Mouse (Mus musculus) bone marrow macrophage, adult 2 months (primary cell): ENCODE measurements around the gene Tnpo2. TPM values are rescaled to one million over a fixed set of nuclear protein-coding genes. Genes with fewer than 3 reads are reported as not detected.

Experiments
- H3K27ac ChIP-seq: 2 replicates; pipeline ENCODE4 v1.5.1; 2012; ENCODE audit warnings: low read depth, low read length; ENCODE audit not compliant: insufficient read depth
- H3K4me1 ChIP-seq: 2 replicates; pipeline ENCODE4 v1.6.1; 2012; ENCODE audit warnings: low read length; ENCODE audit not compliant: control insufficient read depth, insufficient read depth
- H3K4me3 ChIP-seq: 2 replicates; pipeline ENCODE4 v1.5.1; 2012; ENCODE audit warnings: mild to moderate bottlenecking, low read length, moderate library complexity; ENCODE audit not compliant: insufficient read depth
- CTCF ChIP-seq: IDR thresholded peaks from 2 replicates; pipeline ENCODE4 v1.5.1; 2012; ENCODE audit warnings: low read depth, mild to moderate bottlenecking, low read length, moderate library complexity
- POLR2A ChIP-seq: IDR thresholded peaks from 2 replicates; pipeline ENCODE4 v1.6.1; 2012; ENCODE audit warnings: mild to moderate bottlenecking, low read depth, low read length, borderline replicate concordance
- polyA plus RNA-seq: library from polyadenylated mRNA; stranded (reverse); fragments of >200 nt; gene quantifications from 2 replicates; pipeline ENCODE4 v1.2.4, GENCODE M21; 2012; ENCODE audit not compliant: missing spikeins, insufficient read depth, insufficient read length

Tnpo2 gene
- polyA plus RNA-seq, 1 experiment, result 44.4 TPM

- Histone ChIP-seq H3K4me3 (no peak overlapping the region), H3K27ac (no peak overlapping the region), H3K4me1 (peaks cover 16% of the 10 kb centered on the region)
- TF ChIP-seq CTCF, result no peak
- TF ChIP-seq POLR2A, result no peak
These were observed 58.9 kb downstream of the Tnpo2 start for GRCm38 (mm10) chr8:85095566-85095965.

GRCm38 (mm10) chr8:85096196-85096595 lies 59.5 kb downstream of the Tnpo2 start:
- Histone ChIP-seq H3K27ac (no peak overlapping the region), H3K4me1 (peaks cover 15% of the 10 kb centered on the region), H3K4me3 (no peak overlapping the region)
- TF ChIP-seq CTCF (no peak), POLR2A (no peak)

- H3K27ac ChIP-seq, result no peak overlapping the region
These were observed 60.1 kb downstream of the Tnpo2 start for GRCm38 (mm10) chr8:85096850-85097249.

GRCm38 (mm10) chr8:85100076-85100665 lies 63.5 kb downstream of the Tnpo2 start:
- no peak for TF ChIP-seq POLR2A
- no peak for TF ChIP-seq CTCF
- no peak overlapping the region for H3K27ac ChIP-seq
- no peak overlapping the region for H3K4me3 ChIP-seq
- H3K4me1 ChIP-seq, result no peaks in the 10 kb centered on the region

More at GRCm38 (mm10) chr8:85096850-85097249, 60.1 kb downstream of the Tnpo2 start:
- TF ChIP-seq POLR2A, result no peak
- TF ChIP-seq CTCF, result no peak
- Histone ChIP-seq H3K4me3 (no peak overlapping the region), H3K4me1 (peaks cover 8% of the 10 kb centered on the region)

Other genes with a start within 250 kb of the Tnpo2 start
- 8.3 and 12.5 TPM in 2 replicates for gene Nfix, start 236.6 kb upstream of the Tnpo2 start, polyA plus RNA-seq
- gene Dand5, start 214.1 kb upstream of the Tnpo2 start, polyA plus RNA-seq, result 3.3 and 5.4 TPM in 2 replicates
- 12.7 and 13.9 TPM in 2 replicates for gene Gadd45gip1, start 205.4 kb upstream of the Tnpo2 start, polyA plus RNA-seq
- gene Rad23a, start 196.2 kb upstream of the Tnpo2 start, polyA plus RNA-seq, result 49.1 and 54.0 TPM in 2 replicates
- 674 and 696 TPM in 2 replicates for gene Calr, start 190.0 kb upstream of the Tnpo2 start, polyA plus RNA-seq
- gene Farsa, start 179.9 kb upstream of the Tnpo2 start, polyA plus RNA-seq, result 23.1 and 30.5 TPM in 2 replicates
- gene Syce2, start 164.8 kb upstream of the Tnpo2 start, polyA plus RNA-seq, result 19.4 and 19.6 TPM in 2 replicates
- 13.4 and 17.6 TPM in 2 replicates for gene Gcdh, start 143.0 kb upstream of the Tnpo2 start, polyA plus RNA-seq
- not detected in 2 replicates for gene Klf1, start 135.0 kb upstream of the Tnpo2 start, polyA plus RNA-seq
- 109 and 119 TPM in 2 replicates for gene Dnase2a, start 128.4 kb upstream of the Tnpo2 start, polyA plus RNA-seq
- 0.28 and 0.42 TPM in 2 replicates for gene Mast1, start 99.6 kb upstream of the Tnpo2 start, polyA plus RNA-seq
- not detected in 2 replicates for gene Rtbdn, start 89.9 kb upstream of the Tnpo2 start, polyA plus RNA-seq
- not detected in 2 replicates for gene Gm49661, start 67.5 kb upstream of the Tnpo2 start, polyA plus RNA-seq
- gene Prdx2, start 67.3 kb upstream of the Tnpo2 start, polyA plus RNA-seq, result 267 and 279 TPM in 2 replicates
- 39.8 and 40.7 TPM in 2 replicates for gene Rnaseh2a, start 67.1 kb upstream of the Tnpo2 start, polyA plus RNA-seq
- gene Junb, start 58.2 kb upstream of the Tnpo2 start, polyA plus RNA-seq, result 71.1 and 80.8 TPM in 2 replicates
- gene Hook2, start 46.3 kb upstream of the Tnpo2 start, polyA plus RNA-seq, result 14.5 and 17.4 TPM in 2 replicates
- gene Best2, start 22.4 kb upstream of the Tnpo2 start, polyA plus RNA-seq, result not detected in 2 replicates
- 74.5 and 75.3 TPM in 2 replicates for gene Asna1, start 11.6 kb upstream of the Tnpo2 start, polyA plus RNA-seq
- gene Trir, start 10.1 kb upstream of the Tnpo2 start, polyA plus RNA-seq, result 145 and 177 TPM in 2 replicates
- 10.2 and 11.8 TPM in 2 replicates for gene Fbxw9, start 23.1 kb downstream of the Tnpo2 start, polyA plus RNA-seq
- gene Gm5741, start 31.1 kb downstream of the Tnpo2 start, polyA plus RNA-seq, result not detected in 2 replicates
- gene Dhps, start 34.8 kb downstream of the Tnpo2 start, polyA plus RNA-seq, result 36.7 and 44.9 TPM in 2 replicates
- 90.2 and 113 TPM in 2 replicates for gene Wdr83os, start 43.8 kb downstream of the Tnpo2 start, polyA plus RNA-seq
- gene Wdr83, start 44.4 kb downstream of the Tnpo2 start, polyA plus RNA-seq, result 22.6 and 27.3 TPM in 2 replicates
- gene Man2b1, start 46.4 kb downstream of the Tnpo2 start, polyA plus RNA-seq, result 390 and 469 TPM in 2 replicates
- 1.2 and 1.7 TPM in 2 replicates for gene Zfp791, start 86.2 kb downstream of the Tnpo2 start, polyA plus RNA-seq
- not detected in 2 replicates for gene Cks1brt, start 115.0 kb downstream of the Tnpo2 start, polyA plus RNA-seq
- not detected in 2 replicates for gene Olfr371, start 189.1 kb downstream of the Tnpo2 start, polyA plus RNA-seq